Mouse (Mus musculus): ENCODE data around the gene Myo1c. TPM values are rescaled to one million over a fixed set of nuclear protein-coding genes. Genes with fewer than 3 reads are reported as not detected.
A peak's percentile ranks its signal among the peaks of the same experiment; 100 is the strongest.

The Myo1c gene
- polyA plus RNA-seq, 1 experiment: 166 TPM

- H3ac ChIP-seq (ENCODE audit: control insufficient read depth, insufficient read length, low read depth): peak overlapping the region; percentile 56
- H3K79me2 ChIP-seq (ENCODE audit: control insufficient read depth, insufficient read depth): peaks cover 89% of the 10 kb centered on the region
- peaks cover 49% of the 10 kb centered on the region for H3K36me3 ChIP-seq (ENCODE audit: control insufficient read depth, insufficient read depth)
- H3K27me3 ChIP-seq (ENCODE audit: control insufficient read depth, insufficient read depth, insufficient read length): no peaks in the 10 kb centered on the region
- peaks cover 39% of the 10 kb centered on the region for H3K79me3 ChIP-seq (ENCODE audit: low read depth)
- TF ChIP-seq CEBPB (IDR thresholded peaks at IDR 0.05; ENCODE audit: low read depth): no peak
- H3K4me3 ChIP-seq (ENCODE audit: insufficient read depth, poor library complexity, severe bottlenecking): peak overlapping the region; percentile 62
These were observed 6.6 kb downstream of the Myo1c start for GRCm38 (mm10) chr11:75656621-75657590.

- peaks cover 33% of the 10 kb centered on the region for H3K79me3 ChIP-seq (ENCODE audit: low read depth)
These were observed 7.5 kb downstream of the Myo1c start for GRCm38 (mm10) chr11:75657841-75658240.

GRCm38 (mm10) chr11:75658311-75658710, 8.0 kb downstream of the Myo1c start:
- H3K27me3 ChIP-seq (ENCODE audit: control insufficient read depth, insufficient read depth, insufficient read length): no peaks in the 10 kb centered on the region
- peaks cover 33% of the 10 kb centered on the region for H3K79me3 ChIP-seq (ENCODE audit: low read depth)
- H3K4me3 ChIP-seq (ENCODE audit: insufficient read depth, poor library complexity, severe bottlenecking): no peak overlapping the region
- no peak overlapping the region for H3ac ChIP-seq (ENCODE audit: control insufficient read depth, insufficient read length, low read depth)
- peaks cover 74% of the 10 kb centered on the region for H3K79me2 ChIP-seq (ENCODE audit: control insufficient read depth, insufficient read depth)
- TF ChIP-seq MAX (IDR thresholded peaks at IDR 0.05) (no peak), USF1 (IDR thresholded peaks at IDR 0.05; ENCODE audit: low read depth) (no peak)
- peaks cover 63% of the 10 kb centered on the region for H3K36me3 ChIP-seq (ENCODE audit: control insufficient read depth, insufficient read depth)

More at GRCm38 (mm10) chr11:75657841-75658240, 7.5 kb downstream of the Myo1c start:
- Histone ChIP-seq H3K36me3 (ENCODE audit: control insufficient read depth, insufficient read depth) (peaks cover 58% of the 10 kb centered on the region), H3K79me2 (ENCODE audit: control insufficient read depth, insufficient read depth) (peaks cover 79% of the 10 kb centered on the region), H3K27me3 (ENCODE audit: control insufficient read depth, insufficient read depth, insufficient read length) (no peaks in the 10 kb centered on the region), H3ac (ENCODE audit: control insufficient read depth, insufficient read length, low read depth) (no peak overlapping the region), H3K4me3 (ENCODE audit: insufficient read depth, poor library complexity, severe bottlenecking) (no peak overlapping the region)
- TF ChIP-seq CEBPB (IDR thresholded peaks at IDR 0.05; ENCODE audit: low read depth): no peak
- TF ChIP-seq MYOD1 (IDR thresholded peaks at IDR 0.05; ENCODE audit: control insufficient read depth, insufficient read length, low read depth): no peak
- no peak for TF ChIP-seq CTCF (IDR thresholded peaks at IDR 0.05; ENCODE audit: control insufficient read depth, insufficient read depth, insufficient read length)
- no peak for TF ChIP-seq MYOG (IDR thresholded peaks at IDR 0.05; ENCODE audit: control insufficient read depth, extremely low read depth, insufficient read length)
- no peak for TF ChIP-seq MAX (IDR thresholded peaks at IDR 0.05)
- no peak for TF ChIP-seq FOSL1 (IDR thresholded peaks at IDR 0.05; ENCODE audit: insufficient read depth, low read length, poor library complexity, severe bottlenecking)
- no peak for TF ChIP-seq USF1 (IDR thresholded peaks at IDR 0.05; ENCODE audit: low read depth)

GRCm38 (mm10) chr11:75658996-75659750, 8.9 kb downstream of the Myo1c start:
- H3K36me3 ChIP-seq (ENCODE audit: control insufficient read depth, insufficient read depth): peaks cover 71% of the 10 kb centered on the region
- peaks cover 33% of the 10 kb centered on the region for H3K79me3 ChIP-seq (ENCODE audit: low read depth)
- no peaks in the 10 kb centered on the region for H3K27me3 ChIP-seq (ENCODE audit: control insufficient read depth, insufficient read depth, insufficient read length)
- H3K79me2 ChIP-seq (ENCODE audit: control insufficient read depth, insufficient read depth): peaks cover 72% of the 10 kb centered on the region
- no peak overlapping the region for H3K4me3 ChIP-seq (ENCODE audit: insufficient read depth, poor library complexity, severe bottlenecking)
- TF ChIP-seq USF1 (IDR thresholded peaks at IDR 0.05; ENCODE audit: low read depth): no peak
- TF ChIP-seq MYOG (IDR thresholded peaks at IDR 0.05; ENCODE audit: control insufficient read depth, extremely low read depth, insufficient read length): no peak
- no peak for TF ChIP-seq FOSL1 (IDR thresholded peaks at IDR 0.05; ENCODE audit: insufficient read depth, low read length, poor library complexity, severe bottlenecking)
- no peak for TF ChIP-seq MAX (IDR thresholded peaks at IDR 0.05)
- TF ChIP-seq CTCF (IDR thresholded peaks at IDR 0.05; ENCODE audit: control insufficient read depth, insufficient read depth, insufficient read length): no peak
- no peak for TF ChIP-seq CEBPB (IDR thresholded peaks at IDR 0.05; ENCODE audit: low read depth)
- TF ChIP-seq MYOD1 (IDR thresholded peaks at IDR 0.05; ENCODE audit: control insufficient read depth, insufficient read length, low read depth): no peak
- H3ac ChIP-seq (ENCODE audit: control insufficient read depth, insufficient read length, low read depth): no peak overlapping the region

GRCm38 (mm10) chr11:75660081-75660590, 9.8 kb downstream of the Myo1c start:
- TF ChIP-seq MYOG (IDR thresholded peaks at IDR 0.05; ENCODE audit: control insufficient read depth, extremely low read depth, insufficient read length): no peak
- TF ChIP-seq CEBPB (IDR thresholded peaks at IDR 0.05; ENCODE audit: low read depth): no peak
- TF ChIP-seq FOSL1 (IDR thresholded peaks at IDR 0.05; ENCODE audit: insufficient read depth, low read length, poor library complexity, severe bottlenecking): no peak
- no peak for TF ChIP-seq USF1 (IDR thresholded peaks at IDR 0.05; ENCODE audit: low read depth)
- TF ChIP-seq MAX (IDR thresholded peaks at IDR 0.05): no peak
- no peak for TF ChIP-seq CTCF (IDR thresholded peaks at IDR 0.05; ENCODE audit: control insufficient read depth, insufficient read depth, insufficient read length)
- TF ChIP-seq MYOD1 (IDR thresholded peaks at IDR 0.05; ENCODE audit: control insufficient read depth, insufficient read length, low read depth): no peak
- H3K36me3 ChIP-seq (ENCODE audit: control insufficient read depth, insufficient read depth): peaks cover 80% of the 10 kb centered on the region

More at GRCm38 (mm10) chr11:75660081-75660590, 9.8 kb downstream of the Myo1c start:
- no peak overlapping the region for H3ac ChIP-seq (ENCODE audit: control insufficient read depth, insufficient read length, low read depth)
- H3K79me2 ChIP-seq (ENCODE audit: control insufficient read depth, insufficient read depth): peaks cover 62% of the 10 kb centered on the region
- peaks cover 30% of the 10 kb centered on the region for H3K79me3 ChIP-seq (ENCODE audit: low read depth)
- no peak overlapping the region for H3K4me3 ChIP-seq (ENCODE audit: insufficient read depth, poor library complexity, severe bottlenecking)
- H3K27me3 ChIP-seq (ENCODE audit: control insufficient read depth, insufficient read depth, insufficient read length): no peaks in the 10 kb centered on the region

All from C2C12 (cell line).